Mouse (Mus musculus) hindbrain, embryonic 10.5 days (tissue): ENCODE measurements around the gene Kif3a. TPM values are rescaled to one million over a fixed set of nuclear protein-coding genes. Genes with fewer than 3 reads are reported as not detected.

Experiments used
- DNase-seq: peaks from one replicate; pipeline ENCODE4 v3.0.0-alpha.2; 2017; ENCODE audit warnings: low spot score
- H3K27ac ChIP-seq: fragments of 300-500 bp; sonication (generic); 2 replicates; pipeline ENCODE4 v1.5.1; 2016; ENCODE audit warnings: mild to moderate bottlenecking, moderate library complexity
- H3K27me3 ChIP-seq: fragments of 300-500 bp; sonication (generic); 2 replicates; pipeline ENCODE4 v1.6.1; 2016; ENCODE audit warnings: mild to moderate bottlenecking; ENCODE audit not compliant: poor library complexity, insufficient read depth, severe bottlenecking
- H3K36me3 ChIP-seq: fragments of 300-500 bp; sonication (generic); 2 replicates; pipeline ENCODE4 v1.6.1; 2016; ENCODE audit warnings: mild to moderate bottlenecking, moderate library complexity
- H3K4me1 ChIP-seq: fragments of 300-500 bp; sonication (generic); replicated peaks from 2 replicates; pipeline ENCODE4 v1.6.1; 2016; ENCODE audit warnings: mild to moderate bottlenecking
- H3K4me3 ChIP-seq: fragments of 300-500 bp; sonication (generic); 2 replicates; pipeline ENCODE4 v1.5.1; 2016; ENCODE audit warnings: mild to moderate bottlenecking, moderate library complexity
- H3K9me3 ChIP-seq: fragments of 300-500 bp; sonication (generic); 2 replicates; pipeline ENCODE4 v1.6.1; 2016; ENCODE audit warnings: mild to moderate bottlenecking, moderate library complexity
- WGBS: fragments of 180-500 bp; shearing (Covaris S2); methylation state at CpG from one replicate; pipeline ENCODE4 v1.1.7; 2016; 5-methylcytosine and 5-hydroxymethylcytosine counted together
- polyA plus RNA-seq: library from polyadenylated mRNA; unstranded; fragments of >200 nt; fragmentation: Nextera tagmentation; extraction: Ambion mirVana; gene quantifications from 2 replicates; pipeline ENCODE4 v1.2.1, GENCODE M21; 2016

The Kif3a gene
- polyA plus RNA-seq = 67.8 and 71.5 TPM in 2 replicates

DNA sequence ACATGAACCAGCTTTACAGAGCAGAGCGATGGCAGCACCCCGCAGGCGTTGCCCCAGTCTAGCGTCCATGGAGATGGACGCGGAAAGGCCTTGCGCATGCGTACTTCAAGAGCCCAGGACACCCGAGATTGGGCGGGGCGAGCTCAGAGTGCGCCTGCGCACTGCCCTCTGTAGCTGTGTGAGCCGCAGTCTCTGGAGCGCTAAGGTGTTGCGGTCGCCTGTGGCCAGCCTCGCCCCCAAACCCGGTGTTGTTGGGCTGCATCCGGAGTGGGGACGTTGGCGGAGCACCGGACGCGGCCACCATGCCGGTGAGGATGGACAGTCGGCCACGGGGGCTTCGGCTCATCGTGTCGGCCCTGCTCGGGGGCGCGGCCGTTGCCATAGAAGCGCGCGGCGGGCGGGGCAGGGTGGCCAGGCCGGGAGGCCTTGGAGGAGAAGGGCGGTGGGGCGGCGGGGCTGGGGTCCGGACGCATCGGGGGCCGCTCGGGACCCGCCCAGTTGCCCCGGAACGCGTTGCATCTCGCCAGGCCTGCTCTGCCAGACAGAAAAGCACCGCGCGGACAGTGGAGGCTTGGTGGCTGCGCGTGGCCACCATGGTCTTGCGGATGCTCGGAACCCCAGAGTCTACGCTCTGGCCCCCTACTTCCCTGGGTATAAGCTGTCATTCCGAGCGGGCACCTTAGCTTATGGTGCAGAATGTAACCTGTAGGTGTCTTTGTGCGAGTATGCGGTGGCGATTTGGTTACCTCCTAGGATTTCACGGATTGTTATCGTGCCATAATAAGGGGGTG is at the start of gene Kif3a:
TSS of gene Kif3a (plus strand) at position 156 of the 791 bp plus-strand sequence.
- H3K9me3 ChIP-seq = peaks cover 6% of the 10 kb centered on the region
- no peaks in the 10 kb centered on the region for H3K27me3 ChIP-seq
- WGBS = under 1% methylated on average over 69 of the region's 69 CpGs
- peak within 1 kb of the TSS; percentile 92 for H3K4me3 ChIP-seq
- peak; percentile 97 for DNase-seq
- H3K36me3 ChIP-seq = peaks cover 16% of the 10 kb centered on the region
- peaks cover 16% of the 10 kb centered on the region for H3K4me1 ChIP-seq
- peak within 1 kb of the TSS; percentile 94 for H3K27ac ChIP-seq

DNA sequence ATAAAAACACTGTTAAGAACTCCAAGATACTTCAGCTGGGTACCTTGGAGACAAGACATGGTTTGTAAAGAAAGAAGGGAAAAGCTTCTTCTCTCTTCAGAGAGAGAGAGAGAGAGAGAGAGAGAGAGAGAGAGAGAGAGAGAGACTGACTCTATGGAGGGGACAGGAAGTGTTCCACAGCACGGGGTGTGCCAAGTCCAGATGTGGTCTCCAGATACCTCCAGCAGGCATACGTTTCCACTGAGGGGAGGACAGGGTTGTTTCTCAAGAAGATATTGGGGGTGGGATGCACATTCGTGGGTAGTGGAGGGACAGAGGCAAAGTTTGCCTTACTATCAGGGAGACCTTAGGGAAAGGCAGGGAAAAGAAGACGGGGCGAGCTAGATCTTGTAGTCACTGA is 48.4 kb upstream of the Kif3a start:
- no peaks in the 10 kb centered on the region for H3K36me3 ChIP-seq
- H3K9me3 ChIP-seq = no peaks in the 10 kb centered on the region
- H3K27me3 ChIP-seq = peaks cover 91% of the 10 kb centered on the region
- no peak for DNase-seq
- no peak overlapping the region for H3K27ac ChIP-seq
- peaks cover 57% of the 10 kb centered on the region for H3K4me1 ChIP-seq
- H3K4me3 ChIP-seq = no peak overlapping the region
- 48% methylated on average over 5 of the region's 5 CpGs for WGBS

DNA sequence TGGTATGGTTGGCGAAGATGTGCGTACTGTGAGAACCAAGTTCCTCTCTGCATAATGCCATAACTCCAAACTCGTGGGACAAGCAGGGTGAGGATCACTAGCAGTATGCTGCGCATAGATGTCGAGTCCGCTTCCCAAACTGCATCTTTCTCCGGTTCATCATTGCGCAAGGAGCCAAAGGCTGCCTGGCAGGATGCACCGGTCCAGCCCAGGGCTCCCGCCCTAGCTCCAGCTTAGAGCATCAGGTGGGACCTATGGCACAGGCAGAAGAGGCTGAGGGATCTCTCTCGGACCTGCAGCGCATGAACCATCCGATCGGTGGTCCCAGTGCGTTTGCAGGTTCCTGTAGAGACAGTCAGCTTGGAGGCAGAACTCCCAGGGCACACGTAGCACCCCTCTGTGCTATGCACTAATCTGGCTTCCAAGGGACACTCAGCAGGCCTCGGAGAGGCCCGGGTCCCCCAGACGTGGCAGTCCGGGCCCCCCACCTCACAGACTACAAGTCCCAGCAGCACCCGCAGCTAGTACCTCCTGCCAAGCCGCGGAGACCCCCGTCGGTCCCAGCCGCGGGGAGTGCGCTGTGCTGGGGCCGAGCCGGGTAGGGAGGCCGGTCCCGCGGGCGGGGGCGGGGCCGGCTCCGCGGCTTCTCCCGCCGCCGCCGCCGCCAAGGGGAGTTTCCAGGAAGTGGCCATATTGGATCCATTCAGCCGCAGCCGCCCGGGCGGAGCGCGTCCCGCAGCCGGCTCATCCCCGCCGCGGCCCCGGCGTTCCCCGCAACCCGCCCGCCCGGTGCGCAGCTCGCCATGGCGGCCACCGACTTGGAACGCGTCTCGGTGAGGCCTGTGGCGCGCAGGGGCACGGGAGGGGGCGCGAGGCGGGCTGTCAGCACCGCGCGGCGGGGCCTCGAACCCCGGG is 47.7 kb upstream of the Kif3a start, which contains the start of gene Sept8:
TSS of gene Sept8 (plus strand) at position 51 of the 915 bp plus-strand sequence.
- Histone ChIP-seq H3K9me3 (no peaks in the 10 kb centered on the region), H3K4me1 (peaks cover 64% of the 10 kb centered on the region), H3K27ac (peak within 1 kb of the TSS; percentile 90), H3K27me3 (peaks cover 84% of the 10 kb centered on the region), H3K4me3 (peak within 1 kb of the TSS; percentile 89), H3K36me3 (no peaks in the 10 kb centered on the region)
- DNase-seq = peak; percentile 64
- WGBS = 3% methylated on average over 79 of the region's 79 CpGs

DNA sequence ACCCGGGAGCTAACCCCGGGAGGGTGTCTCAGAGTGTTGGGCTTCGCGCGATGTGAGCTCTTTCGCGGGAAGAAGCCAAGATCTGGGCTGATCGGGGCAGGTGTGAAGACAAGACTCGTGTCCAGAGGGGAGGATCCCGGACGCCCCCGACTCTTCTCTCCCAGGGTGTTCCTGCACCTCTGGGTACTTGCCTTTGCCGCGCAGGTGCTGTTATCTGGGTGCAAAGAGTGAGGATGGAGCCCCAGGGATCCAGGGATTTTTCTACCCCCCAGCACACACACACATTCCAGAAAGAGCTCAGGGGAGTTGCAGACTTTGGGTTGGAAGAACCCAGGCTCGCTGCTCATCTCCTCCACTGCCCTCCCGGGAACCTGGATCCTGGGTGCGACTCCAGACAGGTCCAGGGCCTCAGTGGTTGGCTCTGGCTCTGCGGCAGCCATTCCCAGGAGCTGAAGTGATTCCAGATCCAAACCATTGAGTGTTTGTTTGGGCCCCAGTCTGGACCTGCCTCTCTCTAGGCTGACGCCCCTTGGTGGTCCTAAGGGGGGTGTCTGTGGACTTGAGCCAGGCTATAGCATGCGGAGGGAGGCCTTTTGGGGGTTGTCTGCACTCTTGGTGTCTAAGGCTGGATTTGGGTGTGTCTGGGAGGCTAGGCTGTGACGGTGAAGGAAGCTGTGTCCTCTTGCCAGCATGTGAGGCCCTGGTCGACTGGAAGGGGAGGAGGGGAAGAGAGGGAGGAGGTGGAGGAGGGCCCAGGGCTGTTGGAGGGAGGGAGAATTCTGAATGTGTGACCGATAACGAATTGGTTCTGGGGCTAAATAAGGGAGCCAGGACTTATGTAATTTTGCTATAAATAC is 46.8 kb upstream of the Kif3a start:
- Histone ChIP-seq H3K9me3 (no peaks in the 10 kb centered on the region), H3K27ac (peak overlapping the region; percentile 90), H3K36me3 (no peaks in the 10 kb centered on the region), H3K27me3 (peaks cover 79% of the 10 kb centered on the region), H3K4me3 (peak overlapping the region; percentile 89), H3K4me1 (peaks cover 73% of the 10 kb centered on the region)
- WGBS = 3% methylated on average over 24 of the region's 24 CpGs
- DNase-seq = peak; percentile 40

DNA sequence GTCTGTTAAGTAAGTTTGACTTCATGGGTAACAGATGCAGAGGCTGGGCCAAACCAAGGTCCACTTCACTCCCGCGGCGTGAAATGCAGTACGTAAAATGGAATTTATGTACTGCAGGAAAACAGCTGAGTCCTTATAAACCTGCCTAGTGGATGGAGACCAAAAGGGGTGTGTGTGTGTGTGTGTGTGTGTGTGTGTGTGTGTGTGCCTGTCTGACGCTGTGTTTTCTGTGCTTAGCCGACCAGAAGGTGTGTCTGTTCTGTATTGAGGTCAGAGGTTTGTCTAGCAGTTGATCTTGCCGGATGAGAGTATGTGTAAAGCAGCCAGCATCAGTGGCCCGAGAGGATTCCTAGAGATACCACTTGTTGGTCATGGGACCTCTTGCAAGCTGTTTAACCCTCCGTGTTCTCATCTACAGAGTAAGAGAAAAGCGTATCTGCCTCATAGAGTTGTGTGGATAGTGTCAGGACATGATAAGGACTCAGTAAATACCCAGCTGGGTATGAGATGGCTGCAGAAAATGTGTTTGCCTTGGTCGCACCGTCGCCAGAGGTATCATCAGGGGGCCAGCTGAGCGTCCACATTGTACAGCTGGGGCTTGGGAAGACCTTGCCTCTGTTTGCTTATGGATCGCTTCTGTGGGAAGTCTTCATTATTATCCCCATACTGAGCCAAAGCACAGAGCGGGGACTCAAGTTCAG is 45.9 kb upstream of the Kif3a start:
- H3K9me3 ChIP-seq = no peaks in the 10 kb centered on the region
- H3K4me1 ChIP-seq = peaks cover 81% of the 10 kb centered on the region
- peak overlapping the region; percentile 89 for H3K4me3 ChIP-seq
- peaks cover 70% of the 10 kb centered on the region for H3K27me3 ChIP-seq
- no peak for DNase-seq
- H3K27ac ChIP-seq = no peak overlapping the region
- 59% methylated on average over 16 of the region's 16 CpGs for WGBS
- no peaks in the 10 kb centered on the region for H3K36me3 ChIP-seq

DNA sequence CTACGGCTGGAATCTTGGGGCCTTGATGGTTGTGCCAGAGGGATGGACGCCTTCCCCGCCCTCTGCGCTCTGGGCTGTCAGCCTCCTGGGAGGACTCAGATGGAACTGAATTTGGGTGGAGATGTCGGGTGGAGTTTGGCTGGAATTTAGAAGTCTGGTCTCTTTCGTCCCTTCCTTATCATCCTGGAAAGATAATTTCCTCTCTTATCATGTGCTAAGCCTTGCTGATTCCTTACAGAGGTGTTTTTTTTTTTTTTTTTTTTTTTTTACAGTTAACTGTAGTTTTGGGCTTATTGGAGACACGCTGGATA is 45.4 kb upstream of the Kif3a start:
- Histone ChIP-seq H3K27ac (no peak overlapping the region), H3K4me3 (peak overlapping the region; percentile 89; the same call in 1 of the 2 replicates), H3K4me1 (peaks cover 79% of the 10 kb centered on the region), H3K9me3 (no peaks in the 10 kb centered on the region), H3K36me3 (no peaks in the 10 kb centered on the region), H3K27me3 (peaks cover 70% of the 10 kb centered on the region)
- 86% methylated on average over 7 of the region's 7 CpGs for WGBS
- no peak for DNase-seq

DNA sequence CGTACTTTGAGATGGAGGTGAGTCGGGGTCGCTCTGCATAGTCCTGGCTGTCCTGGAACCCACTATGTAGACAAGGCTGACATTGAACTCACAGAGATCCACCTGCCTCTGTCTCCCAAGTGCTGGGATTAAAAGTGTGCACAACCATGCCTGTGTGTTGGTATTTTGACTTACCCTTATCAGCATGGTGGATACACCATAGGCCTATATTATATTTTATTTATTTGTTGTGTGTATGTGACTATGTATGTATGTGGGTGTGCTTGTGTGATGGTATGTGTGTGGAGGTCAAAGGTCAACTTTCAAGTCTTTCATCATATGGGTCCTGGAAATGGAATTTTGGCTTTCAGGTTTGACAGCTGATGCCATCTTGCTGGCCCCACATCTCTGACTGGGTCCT is 44.8 kb upstream of the Kif3a start:
- Histone ChIP-seq H3K4me3 (no peak overlapping the region), H3K36me3 (no peaks in the 10 kb centered on the region), H3K27ac (no peak overlapping the region), H3K4me1 (peaks cover 73% of the 10 kb centered on the region), H3K9me3 (no peaks in the 10 kb centered on the region), H3K27me3 (peaks cover 68% of the 10 kb centered on the region)
- no peak for DNase-seq
- 92% methylated on average over 3 of the region's 3 CpGs for WGBS

DNA sequence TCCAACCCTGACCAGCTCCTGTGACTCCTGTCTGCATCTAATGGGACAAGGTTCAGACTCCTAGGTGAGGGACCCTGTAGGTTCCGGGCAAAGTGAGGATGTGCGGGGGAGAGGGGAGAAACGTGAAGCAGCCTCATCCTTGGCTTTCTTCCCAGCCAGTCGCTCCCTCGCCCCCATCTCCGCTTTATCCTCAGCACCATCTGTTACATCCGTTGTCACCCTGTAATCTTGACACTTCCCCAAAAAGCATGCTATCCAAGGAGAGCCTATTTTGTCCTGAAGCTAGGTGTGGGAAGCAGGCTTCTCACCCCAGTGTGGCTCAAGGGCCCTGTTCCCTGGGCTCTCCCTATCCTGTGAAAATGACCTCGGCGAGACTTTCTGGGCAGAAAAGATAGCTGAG is 44.2 kb upstream of the Kif3a start:
- H3K9me3 ChIP-seq = no peaks in the 10 kb centered on the region
- no peaks in the 10 kb centered on the region for H3K36me3 ChIP-seq
- DNase-seq = no peak
- peaks cover 71% of the 10 kb centered on the region for H3K4me1 ChIP-seq
- H3K4me3 ChIP-seq = no peak overlapping the region
- H3K27me3 ChIP-seq = peaks cover 62% of the 10 kb centered on the region
- 81% methylated on average over 9 of the region's 9 CpGs for WGBS
- 0 out of 2 replicates have a peak overlapping the region, but pooled peaks have one; percentile 5 for H3K27ac ChIP-seq

DNA sequence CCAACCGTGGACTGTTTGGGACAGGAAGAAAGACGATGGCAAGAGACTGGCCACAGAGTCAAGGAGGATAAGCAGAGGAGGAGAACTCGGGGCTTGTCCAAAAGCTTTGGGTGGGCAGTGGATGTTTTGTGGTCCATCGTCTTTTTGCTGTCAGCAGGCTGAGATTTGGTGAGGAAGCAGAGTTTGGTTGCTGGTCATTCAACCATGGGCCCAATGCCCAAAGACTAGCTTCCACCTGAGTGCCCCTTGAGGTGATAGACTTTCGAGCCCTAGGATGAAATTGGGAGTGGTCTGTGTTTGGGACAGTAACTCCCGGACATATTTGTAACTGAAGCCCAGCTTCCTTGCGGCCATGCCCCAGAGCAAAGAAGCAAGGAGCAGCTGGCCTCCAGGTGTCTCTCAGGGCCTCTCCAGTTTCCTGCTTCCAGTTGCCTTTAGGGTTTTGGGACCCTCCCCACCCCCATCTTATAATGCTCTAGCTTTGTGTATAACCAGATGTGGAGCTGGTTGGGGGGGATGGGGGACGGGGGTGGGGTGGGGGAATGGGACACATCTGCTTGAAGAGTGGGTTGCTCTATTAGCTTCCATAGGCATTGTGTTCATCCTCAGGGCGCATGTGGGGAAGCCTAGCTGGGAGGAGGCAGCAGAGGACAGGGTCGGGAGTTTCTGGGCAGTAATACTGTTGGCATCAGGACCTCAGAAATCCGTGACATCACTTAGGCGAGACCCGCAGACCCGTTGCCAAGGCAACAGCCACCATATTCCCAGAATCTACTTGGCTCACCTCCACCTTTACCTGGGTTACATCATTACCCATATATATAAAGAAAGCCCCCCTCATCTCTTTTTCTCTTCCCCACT is 43.4 kb upstream of the Kif3a start:
- Histone ChIP-seq H3K27ac (0 out of 2 replicates have a peak overlapping the region, but pooled peaks have one; percentile 5), H3K4me1 (peaks cover 78% of the 10 kb centered on the region), H3K36me3 (no peaks in the 10 kb centered on the region), H3K9me3 (no peaks in the 10 kb centered on the region), H3K27me3 (peaks cover 54% of the 10 kb centered on the region), H3K4me3 (no peak overlapping the region)
- no peak for DNase-seq
- WGBS = 83% methylated on average over 14 of the region's 14 CpGs

DNA sequence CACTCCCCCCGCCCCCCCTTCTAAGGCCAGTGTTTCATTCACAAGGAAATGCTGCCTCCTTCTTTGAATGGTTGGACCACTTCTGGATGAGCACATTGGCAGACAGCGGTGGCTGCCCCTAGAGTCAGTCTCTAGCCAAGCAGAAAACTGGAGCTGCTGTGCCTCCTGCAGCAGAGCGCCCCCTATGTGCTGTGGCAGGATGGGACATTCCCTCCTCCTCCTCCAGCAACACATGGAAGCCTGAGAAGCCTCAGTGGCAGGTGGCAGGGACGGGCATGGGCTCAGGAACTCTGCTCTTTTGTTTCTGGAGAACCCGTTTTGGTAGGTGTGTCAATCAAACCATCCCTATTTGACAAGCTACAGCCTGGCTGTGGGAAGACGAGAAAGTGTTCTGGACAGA is 42.3 kb upstream of the Kif3a start:
- Histone ChIP-seq H3K9me3 (no peaks in the 10 kb centered on the region), H3K27me3 (peaks cover 42% of the 10 kb centered on the region), H3K36me3 (no peaks in the 10 kb centered on the region), H3K27ac (0 out of 2 replicates have a peak overlapping the region, but pooled peaks have one; percentile 18), H3K4me1 (peaks cover 77% of the 10 kb centered on the region), H3K4me3 (no peak overlapping the region)
- DNase-seq = no peak
- whole genome bisulfite sequencing = 72% methylated on average over 6 of the region's 6 CpGs

DNA sequence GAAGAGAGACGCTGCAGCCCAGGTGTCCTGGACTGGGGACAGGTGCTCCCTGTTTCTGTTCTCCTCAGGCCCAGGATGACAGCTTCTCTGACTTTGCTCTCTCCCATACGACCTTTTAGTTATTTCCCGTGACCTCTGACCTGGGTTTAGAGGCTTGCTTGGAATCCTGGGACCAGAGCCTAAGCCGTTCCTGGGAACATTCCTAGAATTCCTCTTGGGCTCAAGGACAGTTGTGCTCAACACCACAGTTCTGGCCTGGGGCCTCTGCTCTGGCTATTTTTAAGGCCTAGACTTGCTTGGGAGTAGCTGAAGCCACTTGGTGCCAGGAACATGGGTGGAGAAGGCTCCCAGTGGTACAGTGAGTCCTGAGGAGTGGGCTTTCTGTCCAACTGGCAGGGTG is 41.7 kb upstream of the Kif3a start:
- no peak for DNase-seq
- H3K4me1 ChIP-seq = peaks cover 72% of the 10 kb centered on the region
- 33% methylated on average over 4 of the region's 4 CpGs for WGBS
- no peaks in the 10 kb centered on the region for H3K9me3 ChIP-seq
- no peaks in the 10 kb centered on the region for H3K36me3 ChIP-seq
- H3K27ac ChIP-seq = 0 out of 2 replicates have a peak overlapping the region, but pooled peaks have one; percentile 18
- no peak overlapping the region for H3K4me3 ChIP-seq
- peaks cover 37% of the 10 kb centered on the region for H3K27me3 ChIP-seq
